Mouse (Mus musculus) megakaryocyte, embryonic 14.5 days (primary cell): ENCODE measurements around the gene Polrmt.

ENCODE experiments used
- FLI1 ChIP-seq: IDR thresholded peaks from 2 replicates; pipeline ENCODE4 v1.6.1; 2012; ENCODE audit warnings: low read length, inconsistent platforms, mixed read lengths
- GATA1 ChIP-seq: IDR thresholded peaks from 3 replicates; pipeline ENCODE4 v1.6.1; 2012; ENCODE audit warnings: mixed read lengths, low read length, inconsistent platforms, borderline replicate concordance

- TF ChIP-seq GATA1 (no peak), FLI1 (no peak)
Observed at GRCm38 (mm10) chr10:79773208-79773607, 26.8 kb upstream of the Polrmt start.
